Mouse (Mus musculus) embryonic facial prominence, embryonic 12.5 days (tissue): ENCODE data around the gene Syn3. TPM values are rescaled to one million over a fixed set of nuclear protein-coding genes. Genes with fewer than 3 reads are reported as not detected.

Source experiments
- ATAC-seq: fragments of 200-750 bp; cut with Nextera tagmentation; 2 replicates; pipeline ENCODE4 v1.8.0; 2017; ENCODE audit not compliant: insufficient number of reproducible peaks, insufficient read depth, low FRiP score, low TSS enrichment
- H3K27ac ChIP-seq: fragments of 300-500 bp; sonication (generic); 2 replicates; pipeline ENCODE4 v1.5.1; 2016; ENCODE audit warnings: mild to moderate bottlenecking
- H3K27me3 ChIP-seq: fragments of 300-500 bp; sonication (generic); 2 replicates; pipeline ENCODE4 v1.6.1; 2016; ENCODE audit warnings: mild to moderate bottlenecking, moderate library complexity
- H3K36me3 ChIP-seq: fragments of 300-500 bp; sonication (generic); 2 replicates; pipeline ENCODE4 v1.6.1; 2016; ENCODE audit warnings: mild to moderate bottlenecking
- H3K4me1 ChIP-seq: fragments of 300-500 bp; sonication (generic); 2 replicates; pipeline ENCODE4 v1.6.1; 2016
- H3K4me2 ChIP-seq: fragments of 300-500 bp; sonication (generic); replicated peaks from 2 replicates; pipeline ENCODE4 v1.6.1; 2016; ENCODE audit warnings: mild to moderate bottlenecking, moderate library complexity
- H3K4me3 ChIP-seq: fragments of 300-500 bp; sonication (generic); 2 replicates; pipeline ENCODE4 v1.5.1; 2016; ENCODE audit warnings: mild to moderate bottlenecking
- H3K9ac ChIP-seq: fragments of 300-500 bp; sonication (generic); 2 replicates; pipeline ENCODE4 v1.6.1; 2016; ENCODE audit warnings: mild to moderate bottlenecking, moderate library complexity
- H3K9me3 ChIP-seq: fragments of 300-500 bp; sonication (generic); 2 replicates; pipeline ENCODE4 v1.6.1; 2016; ENCODE audit warnings: mild to moderate bottlenecking, moderate library complexity
- WGBS: fragments of 180-500 bp; shearing (Covaris S2); methylation state at CpG from one replicate; pipeline ENCODE4 v1.1.7; 2016; 5-methylcytosine and 5-hydroxymethylcytosine counted together
- polyA plus RNA-seq: library from polyadenylated mRNA; unstranded; fragments of >200 nt; fragmentation: Nextera tagmentation; extraction: Ambion mirVana; gene quantifications from 2 replicates; pipeline ENCODE4 v1.2.1, GENCODE M21; 2016

Gene Syn3
- polyA plus RNA-seq, 1 experiment from 2014 or later = 4.0 TPM

DNA sequence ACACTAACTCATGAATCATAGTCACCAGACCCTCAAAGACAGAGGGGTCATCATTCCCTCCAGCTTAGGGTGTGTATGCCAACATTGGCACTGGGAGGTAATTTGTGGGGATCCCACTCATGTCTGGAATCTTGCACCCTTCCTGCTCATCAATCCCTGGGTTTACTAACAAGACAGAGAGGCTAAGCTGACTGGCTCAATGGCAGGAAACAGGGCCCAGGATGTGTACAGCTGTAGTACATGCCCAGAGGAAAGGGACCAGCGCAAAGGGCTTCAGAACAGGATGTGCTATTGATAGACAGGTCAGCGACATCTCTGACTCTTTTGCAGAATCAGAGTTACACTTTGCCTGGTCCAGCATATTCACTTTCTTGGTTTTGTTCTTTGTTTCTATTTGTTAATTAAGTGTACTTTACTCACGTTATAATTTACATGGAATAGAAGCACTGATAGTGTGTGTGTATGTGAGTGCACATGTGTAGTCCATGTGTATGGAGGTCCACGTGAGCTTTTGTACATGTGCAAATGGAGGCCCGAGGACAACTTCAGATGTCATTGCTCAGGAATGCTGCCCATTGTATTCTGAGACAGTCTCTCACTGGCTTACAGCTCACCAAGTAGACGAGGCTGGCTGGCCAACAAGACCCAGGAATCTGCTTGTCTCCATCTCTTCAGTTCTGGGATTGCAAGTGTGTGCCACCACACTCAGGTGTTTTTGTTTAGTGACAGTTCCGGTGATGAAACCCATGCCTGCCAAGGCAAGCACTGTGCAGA lies 248.4 kb downstream of the Syn3 start:
- Histone ChIP-seq H3K9me3 (no peaks in the 10 kb centered on the region), H3K4me2 (no peak overlapping the region), H3K27me3 (no peaks in the 10 kb centered on the region), H3K36me3 (no peaks in the 10 kb centered on the region), H3K9ac (no peak overlapping the region), H3K27ac (no peak overlapping the region), H3K4me3 (no peak overlapping the region), H3K4me1 (peaks cover 5% of the 10 kb centered on the region; the same call in 1 of the 2 replicates)
- ATAC-seq = no peak
- 65% methylated on average over 7 of the region's 7 CpGs for WGBS

- Histone ChIP-seq H3K4me2 (no peak overlapping the region), H3K9me3 (no peaks in the 10 kb centered on the region), H3K4me3 (no peak overlapping the region), H3K36me3 (no peaks in the 10 kb centered on the region), H3K27ac (no peak overlapping the region), H3K4me1 (peaks cover 5% of the 10 kb centered on the region; the same call in 1 of the 2 replicates), H3K9ac (no peak overlapping the region), H3K27me3 (no peaks in the 10 kb centered on the region)
- no peak for ATAC-seq
- 62% methylated on average over 1 of the region's 1 CpGs for WGBS
These were observed 249.4 kb downstream of the Syn3 start for GRCm38 (mm10) chr10:86249283-86249682.

DNA sequence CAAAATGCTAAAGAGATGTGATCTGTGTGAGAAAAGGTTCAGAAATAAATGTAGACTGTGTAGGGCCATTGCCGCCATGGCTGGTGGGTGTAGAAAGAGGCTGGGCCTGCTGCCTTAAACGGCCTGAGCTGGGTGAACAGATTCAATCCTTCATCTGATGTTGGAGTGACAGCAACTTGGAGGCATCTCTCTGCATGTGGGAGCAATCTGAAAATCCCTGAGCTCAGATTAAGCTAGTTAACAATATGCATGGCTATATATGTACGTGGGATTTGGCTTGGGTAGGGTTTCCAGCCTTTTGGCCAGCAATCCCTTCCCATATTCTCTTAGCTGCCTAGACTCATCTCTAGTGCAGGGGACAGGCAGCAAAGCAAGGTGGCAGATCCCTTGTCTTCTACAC lies 249.9 kb downstream of the Syn3 start:
- Histone ChIP-seq H3K4me2 (no peak overlapping the region), H3K36me3 (no peaks in the 10 kb centered on the region), H3K4me1 (peaks cover 5% of the 10 kb centered on the region; the same call in 1 of the 2 replicates), H3K27me3 (no peaks in the 10 kb centered on the region), H3K4me3 (no peak overlapping the region), H3K9me3 (no peaks in the 10 kb centered on the region), H3K9ac (no peak overlapping the region), H3K27ac (no peak overlapping the region)
- WGBS = 91% methylated on average over 3 of the region's 3 CpGs
- no peak for ATAC-seq

DNA sequence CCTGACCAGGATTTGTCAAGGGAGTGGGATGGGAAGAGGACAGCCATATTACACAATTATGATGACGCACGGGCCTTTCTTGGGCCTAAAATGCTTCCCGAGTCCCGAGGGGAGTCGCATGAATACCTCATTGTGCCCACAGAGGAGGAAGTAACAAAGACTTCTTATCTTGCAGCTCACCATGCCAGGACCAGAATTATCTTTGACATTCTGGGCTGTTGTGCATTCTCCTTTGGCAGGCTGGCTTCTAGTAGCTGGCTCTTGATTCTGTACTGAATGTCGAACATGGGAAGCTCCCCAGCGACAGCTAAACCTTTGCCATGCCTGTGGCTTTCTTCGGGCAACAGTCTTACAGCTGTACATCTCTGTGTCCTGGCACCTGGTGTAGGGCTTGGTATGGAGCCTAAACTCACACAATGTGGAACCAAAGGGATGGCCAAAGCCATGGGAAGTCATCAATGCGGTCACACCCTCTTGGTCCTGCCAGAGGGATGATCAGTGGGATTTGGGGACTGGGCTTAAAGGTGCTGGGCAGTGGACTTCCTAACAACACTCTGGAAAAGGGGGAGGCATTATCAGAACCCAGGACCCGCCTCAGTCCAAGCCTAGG lies 250.5 kb downstream of the Syn3 start:
- no peaks in the 10 kb centered on the region for H3K36me3 ChIP-seq
- WGBS = 72% methylated on average over 10 of the region's 10 CpGs
- H3K4me3 ChIP-seq = no peak overlapping the region
- no peak overlapping the region for H3K4me2 ChIP-seq
- H3K27me3 ChIP-seq = no peaks in the 10 kb centered on the region
- H3K9ac ChIP-seq = no peak overlapping the region
- peaks cover 5% of the 10 kb centered on the region; the same call in 1 of the 2 replicates for H3K4me1 ChIP-seq
- ATAC-seq = no peak
- H3K9me3 ChIP-seq = no peaks in the 10 kb centered on the region
- H3K27ac ChIP-seq = no peak overlapping the region

DNA sequence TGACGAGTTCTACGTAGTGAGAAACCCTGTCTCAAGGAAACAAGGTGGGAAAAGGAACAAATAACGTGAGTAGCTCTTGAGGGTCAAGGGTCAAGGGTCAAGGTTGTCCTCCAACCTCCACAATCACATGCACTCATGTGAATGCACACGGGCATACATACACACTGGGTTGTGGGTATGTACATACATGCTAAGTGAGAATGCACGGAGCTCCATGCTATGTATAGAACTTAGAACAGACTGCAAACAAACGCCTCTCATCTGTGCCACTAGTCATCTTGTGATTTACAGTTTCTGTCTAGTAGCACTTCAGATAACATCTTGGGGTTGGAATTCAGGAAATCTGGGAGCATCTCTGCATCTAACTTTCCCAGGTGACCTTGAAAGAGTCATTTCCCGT lies 253.3 kb downstream of the Syn3 start:
- WGBS = 84% methylated on average over 7 of the region's 7 CpGs
- Histone ChIP-seq H3K27me3 (no peaks in the 10 kb centered on the region), H3K27ac (no peak overlapping the region), H3K36me3 (no peaks in the 10 kb centered on the region), H3K9ac (no peak overlapping the region), H3K4me3 (no peak overlapping the region), H3K9me3 (no peaks in the 10 kb centered on the region), H3K4me1 (0 out of 2 replicates have a peak, but pooled peaks cover 4% of the 10 kb centered on the region), H3K4me2 (no peak overlapping the region)
- ATAC-seq = no peak

DNA sequence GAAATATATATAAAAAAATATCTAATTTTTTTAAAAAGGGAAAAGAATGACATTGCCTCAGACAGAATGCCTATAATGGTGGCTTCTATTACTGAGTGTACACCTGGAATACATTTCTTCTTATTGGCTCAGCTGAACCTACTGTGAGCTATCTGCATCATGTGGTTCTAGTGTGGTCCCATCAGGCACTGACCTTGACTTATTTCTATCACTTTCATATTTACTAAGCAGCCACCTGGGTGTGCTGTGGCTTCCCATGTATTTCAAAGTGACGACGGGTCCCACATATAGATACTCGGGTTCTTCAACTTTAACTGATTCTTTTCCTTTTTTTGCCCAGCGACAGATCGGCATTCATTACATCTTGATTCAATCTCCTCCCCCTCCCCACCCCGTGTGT lies 255.2 kb downstream of the Syn3 start:
- Histone ChIP-seq H3K4me3 (no peak overlapping the region), H3K27me3 (no peaks in the 10 kb centered on the region), H3K36me3 (no peaks in the 10 kb centered on the region), H3K27ac (no peak overlapping the region), H3K4me2 (no peak overlapping the region), H3K4me1 (no peaks in the 10 kb centered on the region), H3K9me3 (no peaks in the 10 kb centered on the region), H3K9ac (no peak overlapping the region)
- WGBS = 88% methylated on average over 6 of the region's 6 CpGs
- no peak for ATAC-seq

GRCm38 (mm10) chr10:86242721-86243120 lies 256.0 kb downstream of the Syn3 start:
- no peak overlapping the region for H3K27ac ChIP-seq
- 90% methylated on average over 3 of the region's 3 CpGs for WGBS
- no peaks in the 10 kb centered on the region for H3K27me3 ChIP-seq
- no peak overlapping the region for H3K4me3 ChIP-seq
- no peak overlapping the region for H3K9ac ChIP-seq
- H3K4me2 ChIP-seq = no peak overlapping the region
- H3K9me3 ChIP-seq = no peaks in the 10 kb centered on the region
- H3K36me3 ChIP-seq = no peaks in the 10 kb centered on the region
- ATAC-seq = no peak
- H3K4me1 ChIP-seq = no peaks in the 10 kb centered on the region

- no peak overlapping the region for H3K27ac ChIP-seq
- no peaks in the 10 kb centered on the region for H3K27me3 ChIP-seq
- H3K36me3 ChIP-seq = no peaks in the 10 kb centered on the region
- H3K4me2 ChIP-seq = no peak overlapping the region
- H3K4me1 ChIP-seq = no peaks in the 10 kb centered on the region
- H3K9ac ChIP-seq = no peak overlapping the region
- no peak for ATAC-seq
- H3K4me3 ChIP-seq = no peak overlapping the region
- H3K9me3 ChIP-seq = no peaks in the 10 kb centered on the region
- WGBS = 81% methylated on average over 6 of the region's 6 CpGs
These were observed 268.7 kb downstream of the Syn3 start for GRCm38 (mm10) chr10:86230006-86230405.

DNA sequence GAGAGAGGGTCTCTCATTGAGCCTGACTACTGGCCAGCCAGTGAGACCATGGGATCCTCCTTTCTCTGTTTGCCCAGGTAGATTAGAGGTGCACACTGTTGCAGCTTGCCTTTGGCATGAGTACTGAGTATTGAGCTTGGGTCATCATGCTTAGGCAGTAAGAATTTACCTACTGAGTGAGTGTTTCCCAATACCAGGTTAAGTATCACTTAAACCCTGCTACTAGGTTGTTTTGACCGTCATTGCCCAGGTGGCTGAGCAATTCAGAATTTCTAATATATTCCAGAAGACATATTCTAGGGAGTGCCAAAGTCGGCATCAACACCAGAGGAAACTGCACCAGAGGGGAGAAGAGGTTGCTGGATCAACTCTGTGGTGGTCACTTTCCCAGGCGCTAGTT lies 273.2 kb downstream of the Syn3 start:
- WGBS = 81% methylated on average over 3 of the region's 3 CpGs
- Histone ChIP-seq H3K4me3 (no peak overlapping the region), H3K36me3 (no peaks in the 10 kb centered on the region), H3K9me3 (no peaks in the 10 kb centered on the region), H3K27ac (no peak overlapping the region), H3K4me2 (no peak overlapping the region), H3K27me3 (no peaks in the 10 kb centered on the region), H3K4me1 (no peaks in the 10 kb centered on the region), H3K9ac (no peak overlapping the region)
- ATAC-seq = no peak

DNA sequence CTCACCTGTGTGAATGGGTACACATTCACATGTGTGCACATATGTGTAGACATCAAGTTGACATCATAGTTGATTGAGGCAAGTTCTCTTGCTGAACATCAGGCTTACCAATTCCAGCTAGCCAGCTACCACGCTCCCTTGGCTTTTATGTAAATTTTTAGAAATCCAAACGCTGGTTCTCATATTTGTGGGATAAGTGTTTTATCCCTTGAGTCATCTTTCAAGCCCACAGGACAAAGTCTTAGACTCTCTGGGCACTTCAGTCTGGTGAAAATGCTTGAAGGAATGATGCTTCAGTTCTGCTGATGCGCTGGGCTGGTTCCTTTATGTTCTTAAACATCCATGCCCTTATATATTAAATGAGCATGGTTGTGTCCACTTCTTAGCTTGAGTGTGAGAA lies 279.7 kb downstream of the Syn3 start:
- no peak overlapping the region for H3K4me2 ChIP-seq
- H3K4me1 ChIP-seq = no peaks in the 10 kb centered on the region
- no peak overlapping the region for H3K4me3 ChIP-seq
- H3K9ac ChIP-seq = no peak overlapping the region
- no peaks in the 10 kb centered on the region for H3K36me3 ChIP-seq
- H3K27me3 ChIP-seq = no peaks in the 10 kb centered on the region
- H3K27ac ChIP-seq = no peak overlapping the region
- no peak for ATAC-seq
- 92% methylated on average over 3 of the region's 3 CpGs for WGBS
- H3K9me3 ChIP-seq = no peaks in the 10 kb centered on the region

GRCm38 (mm10) chr10:86216836-86217235 lies 281.9 kb downstream of the Syn3 start:
- 90% methylated on average over 2 of the region's 2 CpGs for WGBS

DNA sequence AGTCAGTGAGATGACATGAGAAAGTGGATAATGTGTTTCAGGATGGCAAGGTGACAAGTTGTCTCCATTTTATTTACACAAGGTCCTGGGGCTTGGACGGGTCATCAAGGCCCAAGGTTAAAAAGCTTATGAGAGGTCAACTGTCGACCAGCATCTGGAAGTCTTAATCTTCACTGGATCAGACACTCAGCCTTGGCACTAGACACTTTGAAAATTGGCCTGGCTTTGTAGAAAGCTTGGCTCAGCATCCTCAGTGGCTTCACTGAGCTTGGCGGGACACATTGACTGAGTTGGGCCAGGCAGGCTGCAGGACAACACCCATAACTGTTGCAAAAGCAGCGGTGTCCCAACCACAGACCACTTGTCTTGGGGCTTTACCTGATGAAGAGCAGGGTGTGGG lies 286.6 kb downstream of the Syn3 start:
- H3K4me2 ChIP-seq = no peak overlapping the region
- WGBS = 79% methylated on average over 4 of the region's 4 CpGs
- H3K36me3 ChIP-seq = no peaks in the 10 kb centered on the region
- H3K9ac ChIP-seq = no peak overlapping the region
- ATAC-seq = no peak
- no peaks in the 10 kb centered on the region for H3K9me3 ChIP-seq
- H3K4me3 ChIP-seq = no peak overlapping the region
- H3K4me1 ChIP-seq = no peaks in the 10 kb centered on the region
- no peaks in the 10 kb centered on the region for H3K27me3 ChIP-seq
- no peak overlapping the region for H3K27ac ChIP-seq

More at GRCm38 (mm10) chr10:86216836-86217235, 281.9 kb downstream of the Syn3 start:
- no peaks in the 10 kb centered on the region for H3K4me1 ChIP-seq
- H3K9ac ChIP-seq = no peak overlapping the region
- no peak overlapping the region for H3K4me3 ChIP-seq
- no peaks in the 10 kb centered on the region for H3K36me3 ChIP-seq
- no peak for ATAC-seq
- H3K27me3 ChIP-seq = no peaks in the 10 kb centered on the region
- no peak overlapping the region for H3K4me2 ChIP-seq
- H3K9me3 ChIP-seq = no peaks in the 10 kb centered on the region
- H3K27ac ChIP-seq = no peak overlapping the region
